Mouse (Mus musculus) gastrocnemius, postnatal 4 days (tissue): Measurements from ENCODE around the gene Klf2. TPM values are rescaled to one million over a fixed set of nuclear protein-coding genes. Genes with fewer than 3 reads are reported as not detected.

Experiments
- DNase-seq, 2 experiments: peaks; one replicate each; pipeline ENCODE4 v3.0.0; 2021 to 2022; ENCODE audit warnings: low spot score in 2 of 2, mixed read lengths in 2 of 2
- total RNA-seq, 2 experiments: library from RNA; stranded (reverse); gene quantifications; 2 replicates each; pipeline ENCODE4 v1.2.3; 2021

Klf2 gene
- total RNA-seq, 2 experiments from 2014 or later = 40.0 to 47.7 TPM

DNA sequence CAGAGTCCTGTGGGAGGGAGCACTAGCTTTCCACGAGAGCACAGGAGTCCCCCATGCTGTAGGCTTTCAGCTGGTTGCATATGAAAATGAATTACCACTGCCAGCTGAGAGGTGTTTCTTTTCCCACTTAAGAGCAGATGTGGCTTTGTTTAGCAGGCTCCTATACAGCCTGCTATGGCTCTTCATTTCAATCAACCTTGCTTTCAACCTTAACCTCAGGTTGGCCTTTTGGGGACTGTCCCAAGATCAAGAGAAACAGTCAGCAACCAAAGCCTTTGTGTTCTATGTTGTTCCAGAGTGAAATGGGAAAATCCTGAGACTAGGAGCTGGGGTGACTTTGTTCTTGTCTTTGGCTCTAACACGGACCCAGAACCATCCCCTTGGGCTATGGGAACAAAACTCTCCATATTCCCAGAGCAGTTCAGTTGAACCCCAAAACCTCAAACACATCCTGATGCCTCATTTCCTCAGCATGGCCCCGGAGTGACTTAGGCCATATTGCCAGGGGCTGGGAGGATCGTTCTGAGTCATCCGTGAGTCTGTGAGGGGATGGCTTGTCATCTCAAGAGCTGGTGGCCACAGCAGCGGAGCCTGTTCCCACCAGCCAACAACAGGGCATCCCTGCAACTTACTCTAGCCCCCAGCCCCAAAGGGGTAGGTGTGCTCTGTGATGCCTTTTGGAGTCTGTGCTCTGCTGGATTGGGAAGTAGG lies 12.1 kb downstream of the Klf2 start:
- DNase-seq = no peak

DNA sequence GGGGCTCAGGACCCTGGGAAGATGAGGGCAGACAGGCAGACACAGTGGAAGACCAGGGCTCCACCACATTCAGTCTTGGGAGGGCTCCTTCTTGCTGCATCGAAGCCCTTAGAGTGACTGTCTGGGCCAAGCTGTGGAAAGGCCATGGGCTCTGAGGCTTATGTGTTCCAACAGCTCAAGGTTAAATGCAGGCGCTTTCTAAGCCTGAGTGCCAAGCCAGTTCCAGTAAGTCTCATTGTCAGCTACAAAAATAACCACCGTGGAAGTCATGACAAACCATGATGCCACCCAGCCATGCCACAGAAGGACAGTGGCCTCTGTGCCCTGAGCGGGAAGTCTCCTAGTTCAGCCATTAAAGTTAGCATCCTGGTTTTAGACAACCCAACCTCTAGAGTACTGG lies 12.8 kb downstream of the Klf2 start:
- DNase-seq = no peak

DNA sequence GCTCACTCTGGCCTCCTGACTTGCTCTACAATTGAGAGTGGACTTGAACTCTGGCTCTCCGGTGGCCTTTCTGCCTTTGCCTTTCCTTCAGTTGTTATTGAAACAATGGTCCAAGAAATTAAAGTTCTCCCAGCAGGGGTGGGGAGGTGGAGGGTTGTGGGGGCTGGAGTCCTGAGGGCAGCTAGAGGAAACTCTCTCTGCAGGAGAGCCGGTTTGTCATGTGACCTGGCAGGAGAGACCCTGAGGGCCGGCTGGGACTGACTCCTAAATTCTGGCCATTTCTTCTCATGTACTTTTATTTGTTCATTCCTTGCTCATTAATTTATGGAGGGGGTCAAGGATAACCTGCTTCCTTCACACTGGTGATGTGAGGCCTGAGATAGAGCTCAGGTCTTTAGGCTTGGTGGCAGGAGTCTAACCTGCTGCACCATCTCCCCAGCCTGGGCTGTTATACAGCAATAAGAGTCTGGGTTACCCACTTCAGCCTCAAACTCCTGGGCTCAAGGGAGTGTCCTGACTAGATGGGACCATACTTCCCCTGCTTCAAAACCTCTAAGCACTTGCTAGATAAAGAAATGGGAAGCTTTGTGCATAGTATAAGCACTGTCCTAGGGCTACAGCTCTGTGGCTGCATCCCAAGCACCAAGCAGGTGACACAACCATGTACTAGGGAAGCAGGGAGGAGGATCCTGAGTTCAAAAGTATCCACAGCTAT lies 14.8 kb downstream of the Klf2 start:
- DNase-seq = no peak

GRCm38 (mm10) chr8:72334144-72334641 lies 15.4 kb downstream of the Klf2 start:
- no peak for DNase-seq

DNA sequence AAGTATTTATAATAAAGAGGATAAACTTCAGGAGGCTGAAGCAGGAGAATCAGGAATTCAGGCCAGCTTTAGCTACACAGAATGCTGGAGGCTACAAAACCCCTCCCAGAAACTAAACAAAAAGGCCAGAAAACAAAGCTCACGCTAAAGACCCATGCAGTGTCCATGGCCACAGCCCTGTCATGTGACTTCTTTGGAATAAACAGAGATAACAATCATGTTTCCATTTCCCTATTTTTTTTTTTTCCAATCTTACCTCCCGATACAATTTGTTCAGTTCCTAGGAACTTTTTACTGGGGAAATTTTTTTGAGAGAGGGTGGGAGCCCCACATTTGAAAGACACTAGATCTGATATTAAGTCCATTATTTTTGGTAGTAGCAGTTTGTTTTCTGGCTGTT lies 17.4 kb downstream of the Klf2 start:
- DNase-seq = no peak

DNA sequence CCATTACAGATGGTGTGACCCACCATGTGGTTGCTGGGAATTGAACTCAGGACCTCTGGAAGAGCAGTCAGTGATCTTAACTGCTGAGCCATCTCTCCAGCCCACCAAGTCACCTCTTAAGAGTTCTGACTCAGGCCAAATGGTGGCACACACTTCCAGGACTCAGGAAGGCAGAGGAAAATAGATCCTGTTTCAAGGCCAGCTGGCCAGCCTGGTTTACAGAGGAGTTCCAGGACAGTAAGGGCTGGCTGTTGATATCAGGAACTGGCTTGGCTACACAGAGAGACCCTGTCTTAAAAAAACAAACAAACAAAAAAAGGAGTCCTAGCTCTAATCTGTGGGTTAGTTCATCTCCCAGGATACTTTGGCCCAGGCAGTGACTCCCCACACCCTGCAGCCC lies 18.2 kb downstream of the Klf2 start:
- DNase-seq = no peak

DNA sequence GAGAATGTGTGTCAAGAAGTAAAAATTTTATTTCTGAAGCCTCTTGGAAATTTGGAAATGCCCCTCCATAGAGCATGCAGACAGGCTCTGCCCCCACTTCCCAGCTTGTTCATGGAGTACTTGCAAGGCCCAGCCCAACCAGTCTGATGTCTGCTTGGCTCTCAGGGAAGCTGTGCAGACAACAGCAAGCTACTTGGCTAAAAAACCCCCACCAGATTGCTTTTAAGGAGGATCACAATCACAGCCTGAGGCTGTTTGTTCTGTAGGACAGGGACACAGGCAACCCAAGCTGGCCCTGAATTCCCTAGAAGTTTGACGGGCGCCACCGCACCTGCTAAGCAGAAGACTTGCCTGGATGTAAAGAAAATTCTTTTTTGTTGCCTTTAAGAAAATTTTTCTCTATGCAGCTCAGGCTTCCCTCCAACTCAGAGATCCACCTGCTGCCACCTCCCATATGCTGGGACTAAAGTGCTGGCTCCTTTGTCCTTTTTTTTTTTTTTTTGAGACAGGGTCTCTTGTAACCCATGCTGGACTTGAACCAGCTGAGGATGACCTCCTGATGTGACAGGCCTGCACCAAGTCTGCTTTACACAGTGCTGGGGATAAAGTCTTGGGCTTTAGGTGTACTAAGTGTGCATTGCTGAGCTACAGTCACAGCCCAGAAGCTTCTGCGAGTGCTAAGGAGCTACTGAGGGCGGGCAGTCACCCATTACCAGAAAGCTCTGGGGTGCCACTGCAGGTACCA lies 23.9 kb downstream of the Klf2 start:
- DNase-seq = no peak

GRCm38 (mm10) chr8:72343725-72344124 lies 24.9 kb downstream of the Klf2 start:
- no peak for DNase-seq

GRCm38 (mm10) chr8:72347553-72347952 lies 28.7 kb downstream of the Klf2 start:
- DNase-seq = no peak

DNA sequence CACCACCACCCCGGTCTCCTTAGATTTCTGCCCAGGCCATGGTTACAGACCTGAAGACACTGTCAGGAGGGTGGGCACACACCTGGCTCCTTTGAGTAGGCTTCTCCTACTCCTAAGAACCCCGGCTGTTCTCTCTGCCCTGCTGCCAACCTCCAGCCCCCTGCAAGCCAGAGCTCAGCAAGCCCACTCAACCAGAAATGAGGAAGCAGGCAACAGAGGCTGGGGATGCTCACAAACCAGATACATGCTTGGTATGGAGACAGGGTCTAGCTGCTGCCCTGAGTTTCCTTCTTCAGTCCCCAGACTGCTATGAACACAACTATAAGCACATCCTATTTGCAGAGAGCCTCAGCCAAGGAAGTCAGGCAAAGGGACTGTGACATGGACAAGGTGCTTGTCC lies 29.3 kb downstream of the Klf2 start:
- no peak for DNase-seq

DNA sequence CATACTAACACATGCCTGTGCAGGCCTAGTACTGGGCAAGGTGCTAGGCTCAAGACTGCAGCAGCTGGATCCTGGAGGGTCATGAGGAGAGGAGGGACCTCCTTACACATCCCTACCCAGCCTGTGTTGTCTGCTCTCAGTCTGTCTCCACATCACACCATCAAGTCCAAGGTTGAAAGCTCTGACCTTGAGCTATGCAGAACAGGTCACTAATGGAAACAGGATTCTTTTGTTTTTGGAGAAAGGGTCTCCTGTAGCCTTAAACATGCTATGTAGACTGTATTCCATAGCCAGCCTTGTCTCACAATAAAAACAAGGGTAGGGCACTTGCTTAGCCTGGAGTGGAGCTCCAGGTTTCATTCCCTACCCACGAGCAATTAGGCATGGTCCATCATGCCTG lies 30.1 kb downstream of the Klf2 start:
- DNase-seq = no peak

- no peak for DNase-seq
Measured at GRCm38 (mm10) chr8:72349838-72350237, 31.0 kb downstream of the Klf2 start.

GRCm38 (mm10) chr8:72350727-72351126 lies 31.9 kb downstream of the Klf2 start:
- DNase-seq = no peak

DNA sequence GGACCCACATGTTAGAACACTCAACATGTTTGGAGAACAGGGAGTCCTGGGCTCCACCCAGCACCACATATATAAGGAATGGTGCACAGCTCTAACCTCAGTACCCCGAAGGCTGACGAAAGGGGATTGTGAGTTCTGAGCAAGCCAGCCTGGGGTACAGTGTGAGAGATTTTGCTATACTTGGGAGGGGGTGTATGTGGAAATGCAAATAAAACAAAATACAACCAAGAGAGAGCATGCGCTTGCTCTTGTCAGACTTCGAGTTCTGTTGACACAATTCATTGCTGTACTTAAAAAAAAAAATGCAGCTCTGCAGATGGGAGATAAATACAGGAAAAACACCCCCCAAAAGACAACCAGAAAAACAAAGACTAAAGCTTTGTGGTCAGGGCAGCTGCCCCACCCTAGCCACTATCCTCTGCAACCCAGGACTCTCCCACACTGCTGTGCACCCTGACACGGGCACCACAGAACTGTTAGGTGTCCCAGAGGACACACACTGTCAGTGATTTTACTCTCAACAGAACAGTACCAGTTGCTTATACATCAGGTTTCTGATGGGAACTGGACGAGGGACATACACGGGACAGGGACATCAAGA lies 32.7 kb downstream of the Klf2 start:
- no peak for DNase-seq

DNA sequence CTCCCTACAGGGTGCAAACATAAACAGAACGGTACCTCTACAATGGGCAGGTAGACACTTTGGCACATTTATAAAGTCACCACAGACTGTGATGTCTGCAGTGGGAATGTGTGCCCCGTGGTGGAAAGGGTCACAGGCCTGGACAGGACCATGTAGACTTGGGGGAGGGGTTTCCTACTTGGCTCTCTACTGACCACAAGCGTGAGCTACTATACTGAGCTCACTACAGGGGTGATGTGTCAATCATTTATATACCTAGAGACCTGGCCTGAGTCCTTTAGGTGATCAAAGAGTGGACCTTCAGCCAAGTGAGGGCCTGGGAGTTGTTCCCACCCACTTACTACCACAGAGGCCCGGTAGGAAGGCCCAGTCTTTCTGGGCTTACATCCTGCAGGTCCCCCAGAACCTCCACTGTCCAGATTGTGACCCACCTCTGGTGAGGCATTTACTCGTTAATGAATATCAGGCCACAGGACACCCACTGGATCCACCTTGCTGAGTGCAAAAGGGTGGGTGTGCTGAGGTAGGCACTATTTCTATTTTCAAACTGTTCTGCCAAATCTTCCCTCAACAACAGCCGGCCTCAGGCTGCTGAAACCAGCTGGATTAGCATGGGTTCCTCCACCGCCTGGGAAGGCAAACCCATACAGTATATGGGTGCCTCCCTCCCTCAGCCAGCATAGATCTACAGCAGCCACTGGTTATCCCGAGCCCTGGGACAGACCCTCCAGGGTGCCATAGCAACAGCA lies 34.3 kb downstream of the Klf2 start:
- DNase-seq = no peak

- DNase-seq = no peak
Measured at GRCm38 (mm10) chr8:72353700-72354045, 34.8 kb downstream of the Klf2 start.

DNA sequence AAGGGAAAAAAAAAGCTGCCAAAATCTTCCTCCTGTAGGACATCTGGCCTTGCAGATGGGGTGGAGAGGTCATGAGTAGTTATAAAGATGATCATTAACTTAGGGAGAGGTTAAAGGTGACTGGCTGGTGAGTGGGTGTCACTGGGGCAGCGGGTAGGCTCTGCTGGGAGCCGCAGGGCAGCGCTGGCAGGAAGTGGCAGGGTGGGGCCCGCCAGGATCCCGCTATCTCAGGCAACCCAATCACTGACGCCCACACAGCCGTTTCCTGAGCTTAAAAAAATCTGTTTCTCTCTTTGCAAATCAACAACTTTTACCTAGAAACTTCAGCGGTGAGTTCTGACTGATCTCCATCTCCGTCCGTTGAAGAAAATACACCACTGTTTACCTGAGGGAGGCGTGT lies 35.4 kb downstream of the Klf2 start:
- DNase-seq = no peak

GRCm38 (mm10) chr8:72356593-72356992 lies 37.8 kb downstream of the Klf2 start:
- DNase-seq = no peak

GRCm38 (mm10) chr8:72360162-72360561 lies 41.3 kb downstream of the Klf2 start:
- DNase-seq = no peak

DNA sequence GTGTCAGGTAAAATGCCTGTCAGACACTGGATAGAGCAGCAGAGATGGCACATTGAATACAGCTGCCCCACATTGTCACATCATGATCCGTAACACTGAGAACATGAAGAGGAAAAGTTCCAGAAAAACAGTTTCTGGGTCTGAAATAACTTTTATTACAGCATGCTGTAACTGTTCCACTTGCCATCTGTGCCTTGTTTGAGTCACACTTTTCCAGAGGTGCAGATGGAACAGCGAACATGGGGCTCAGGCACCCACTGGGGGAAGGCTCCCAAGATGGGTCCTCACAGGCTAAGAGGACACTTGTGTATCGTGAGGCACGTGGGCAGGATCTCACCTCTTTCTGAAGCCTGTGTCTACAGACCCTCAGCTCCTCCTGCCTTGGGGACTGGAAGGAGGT lies 43.9 kb downstream of the Klf2 start:
- no peak for DNase-seq

- DNase-seq = no peak
Measured at GRCm38 (mm10) chr8:72363457-72363856, 44.6 kb downstream of the Klf2 start.
